Mouse (Mus musculus): ENCODE results near the gene Snx12.

DNA sequence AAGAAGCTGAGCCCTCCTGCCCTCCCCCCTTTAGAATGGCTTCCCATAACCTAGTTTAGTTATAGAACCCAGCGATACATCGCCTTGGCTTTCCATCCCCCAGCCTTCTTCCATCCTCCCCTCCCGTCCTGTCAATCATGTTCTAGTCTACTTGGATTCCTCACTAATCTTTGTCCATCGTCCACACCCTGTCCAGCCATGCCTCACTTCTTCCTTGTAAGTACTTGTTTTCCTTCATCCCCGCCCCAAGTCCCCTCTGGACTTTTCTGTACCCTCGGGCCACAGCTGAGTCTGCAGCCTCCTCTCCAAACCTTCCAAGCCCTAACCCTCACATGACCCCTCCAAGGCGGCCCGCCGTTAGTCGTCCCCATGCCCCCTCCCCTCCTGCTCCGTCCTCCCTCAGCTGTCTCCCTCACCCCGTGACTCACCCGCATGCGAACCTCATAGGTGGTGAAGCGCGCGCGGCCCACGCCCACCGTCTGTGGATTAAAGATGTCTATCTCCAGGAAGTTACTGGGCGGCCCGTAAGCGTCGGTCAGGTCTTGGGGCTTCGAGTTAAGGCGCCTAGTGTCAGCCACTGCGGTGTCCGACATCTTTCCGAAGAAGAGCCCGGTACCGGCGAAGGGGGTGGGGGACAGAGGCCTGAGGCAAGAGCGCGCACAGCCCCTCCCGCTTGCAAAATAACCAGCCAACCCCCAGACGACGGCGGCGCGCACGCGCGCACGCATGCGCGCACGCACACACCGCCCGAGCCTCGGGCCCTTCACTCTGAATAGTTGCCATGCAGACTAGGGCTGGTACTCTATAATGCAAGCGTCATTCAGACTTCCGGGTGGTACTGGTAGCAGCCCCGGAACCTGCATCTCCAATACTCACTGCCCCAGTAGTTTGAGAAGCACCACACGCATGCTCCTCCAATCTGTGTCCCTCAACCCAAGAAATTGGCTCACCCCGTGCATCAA, at the start of gene Snx12:
- TF ChIP-seq CTCF (IDR thresholded peaks at IDR 0.05; ENCODE audit: low read depth, low read length) (no peak), GATA1 (IDR thresholded peaks at IDR 0.05; ENCODE audit: borderline replicate concordance, low read length) (no peak), GATA2 (IDR thresholded peaks at IDR 0.05; ENCODE audit: borderline replicate concordance, low read depth, low read length) (no peak), TAL1 (conservative IDR thresholded peaks at IDR 0.05; ENCODE audit: low read depth, low read length) (no peak)
